Mouse (Mus musculus) liver, postnatal 0 days (tissue): ENCODE measurements at regions not wholly inside any gene's neighbourhood (a gene's known extent, or its start where the extent isn't known, plus 50 kb on each side); places are given as distances from the start of the nearest gene placed in this dataset.

ENCODE experiments used
- CTCF ChIP-seq: sonication (generic); IDR thresholded peaks from 2 replicates; pipeline ENCODE4 v1.5.1; 2016; ENCODE audit warnings: antibody characterized with exemption, low read depth
- EP300 ChIP-seq: IDR thresholded peaks from 2 replicates; pipeline ENCODE4 v1.6.1; 2016; ENCODE audit warnings: antibody characterized with exemption, low read depth, mild to moderate bottlenecking

- no peak for TF ChIP-seq CTCF
- TF ChIP-seq EP300 = no peak
These were observed 375.7 kb upstream of the Tshz3 start for GRCm38 (mm10) chr7:36322181-36322580.
